Mouse (Mus musculus) gastrocnemius, postnatal 25 days (tissue): Measurements from ENCODE around the gene Vcam1. TPM values are rescaled to one million over a fixed set of nuclear protein-coding genes. Genes with fewer than 3 reads are reported as not detected.

ENCODE experiments used
- DNase-seq: peaks from one replicate; pipeline ENCODE4 v3.0.0; 2022
- total RNA-seq, 2 experiments: library from RNA; stranded (reverse); gene quantifications; 1 replicate in 1 of 2; 2 replicates in 1 of 2; pipeline ENCODE4 v1.2.3; 2021

The Vcam1 gene
- total RNA-seq, 2 experiments from 2014 or later = 3.0 to 4.7 TPM

GRCm38 (mm10) chr3:116126508-116127190, 2.8 kb downstream of the Vcam1 start:
- DNase-seq = no peak

GRCm38 (mm10) chr3:116126070-116126469, 3.4 kb downstream of the Vcam1 start:
- DNase-seq = no peak

GRCm38 (mm10) chr3:116123827-116124226, 5.7 kb downstream of the Vcam1 start:
- no peak for DNase-seq

GRCm38 (mm10) chr3:116122696-116123095, 6.8 kb downstream of the Vcam1 start:
- DNase-seq = no peak

GRCm38 (mm10) chr3:116121026-116121425, 8.5 kb downstream of the Vcam1 start:
- no peak for DNase-seq

- DNase-seq = no peak
Observed at GRCm38 (mm10) chr3:116120391-116120790, 9.1 kb downstream of the Vcam1 start.

GRCm38 (mm10) chr3:116119162-116119561, 10.3 kb downstream of the Vcam1 start:
- no peak for DNase-seq

- no peak for DNase-seq
Observed at GRCm38 (mm10) chr3:116117046-116117445, 12.4 kb downstream of the Vcam1 start.

GRCm38 (mm10) chr3:116114249-116115188, 15.0 kb downstream of the Vcam1 start:
- peak; percentile 17 for DNase-seq

- DNase-seq = no peak
Observed at GRCm38 (mm10) chr3:116113443-116114241, 15.8 kb downstream of the Vcam1 start.

GRCm38 (mm10) chr3:116112816-116113405, 16.6 kb downstream of the Vcam1 start:
- no peak for DNase-seq

- DNase-seq = no peak
Observed at GRCm38 (mm10) chr3:116105713-116106112, 23.8 kb downstream of the Vcam1 start.

GRCm38 (mm10) chr3:116104866-116105647, 24.4 kb downstream of the Vcam1 start:
- DNase-seq = no peak

- DNase-seq = no peak
Observed at GRCm38 (mm10) chr3:116104270-116104669, 25.2 kb downstream of the Vcam1 start.

GRCm38 (mm10) chr3:116100850-116101249, 28.6 kb downstream of the Vcam1 start:
- no peak for DNase-seq

GRCm38 (mm10) chr3:116095934-116096333, 33.6 kb downstream of the Vcam1 start:
- DNase-seq = no peak

GRCm38 (mm10) chr3:116095312-116095711, 34.2 kb downstream of the Vcam1 start:
- no peak for DNase-seq

GRCm38 (mm10) chr3:116094886-116095285, 34.6 kb downstream of the Vcam1 start:
- DNase-seq = no peak

- no peak for DNase-seq
Observed at GRCm38 (mm10) chr3:116094288-116094687, 35.2 kb downstream of the Vcam1 start.

- no peak for DNase-seq
Observed at GRCm38 (mm10) chr3:116092547-116092946, 36.9 kb downstream of the Vcam1 start.

GRCm38 (mm10) chr3:116091706-116092105, 37.8 kb downstream of the Vcam1 start:
- no peak for DNase-seq
